Comparison of ENCODE assay signal across 10 mouse cellular contexts in the genomic region with DNA sequence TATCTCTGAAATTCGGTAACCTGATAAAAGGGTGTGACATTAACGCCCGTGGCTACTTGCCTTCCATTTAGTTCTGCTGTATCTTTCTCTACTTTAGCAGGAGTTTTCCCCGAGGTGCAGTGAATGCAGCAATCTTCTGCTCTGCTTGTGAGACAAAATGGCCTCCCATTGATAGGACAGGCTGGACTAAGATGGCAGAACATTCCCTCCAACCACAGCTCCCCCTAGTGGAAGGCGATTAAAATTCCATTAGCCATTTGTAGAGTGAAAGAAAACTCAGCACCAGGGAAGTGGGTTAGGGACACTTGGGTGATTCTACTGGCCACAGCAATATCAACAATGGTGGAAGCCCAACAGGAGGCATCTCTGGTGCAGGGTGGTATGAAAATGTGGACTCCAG. TPM values are rescaled to one million over a fixed set of nuclear protein-coding genes. Genes with fewer than 3 reads are reported as not detected.
A peak's percentile ranks its signal among the peaks of the same experiment; 100 is the strongest.
DNase-seq lines count a peak whose midpoint lies in the region; ATAC-seq and TF ChIP-seq lines count a peak whose summit lies in the region.
"Had no signal": no experiment of that assay in that cellular context is flagged by ENCODE, and none has a peak within 500 bp of the region (broad histone marks: within the 10 kb centered on the region; RNA-seq: fewer than 3 reads in every experiment).

No protein-coding gene starts in this region.

- no peak overlapping the region for H3K4me3 ChIP-seq in cerebellum, adult 2 months (replicated peaks; ENCODE audit: insufficient read depth, low read depth, low read length)
- H3K4me3 ChIP-seq in lung, postnatal 0 days (ENCODE audit: low read depth, low read length), result no peak overlapping the region

- H3K9ac ChIP-seq in lung, postnatal 0 days (replicated peaks; ENCODE audit: low read depth), result no peak overlapping the region

- 0 out of 2 replicates have a peak, but pooled peaks have one; percentile 25 for TF ChIP-seq EP300 in lung, postnatal 0 days (IDR thresholded peaks at IDR 0.05)

- no peaks in the 10 kb centered on the region for H3K9me3 ChIP-seq in lung, postnatal 0 days (ENCODE audit: low read length)
- H3K9me3 ChIP-seq: G1E had no signal

- H3K36me3 ChIP-seq in lung, postnatal 0 days (ENCODE audit: insufficient read depth, low read length), result no peaks in the 10 kb centered on the region
- H3K36me3 ChIP-seq: G1E had no signal

- H3K27me3 ChIP-seq in cerebellum, adult 2 months (ENCODE audit: control insufficient read depth, insufficient read depth, low read length), result no peaks in the 10 kb centered on the region
- H3K27me3 ChIP-seq in Patski, result no peaks in the 10 kb centered on the region
- H3K27me3 ChIP-seq in lung, postnatal 0 days (replicated peaks; ENCODE audit: insufficient read depth, low read length), result no peaks in the 10 kb centered on the region

- TF ChIP-seq POLR2A in cerebellum, adult 2 months (IDR thresholded peaks at IDR 0.05; ENCODE audit: borderline replicate concordance, insufficient read depth, low read length), result no peak

- in situ Hi-C loops in Patski (cut with MboI; ENCODE audit: low pct_unique_long_range_greater_than_20kb), result loop anchor here (5.0 kb wide), 2 partner anchors 35 kb away; partner anchors contain the start of gene Dtx4

- H3K27ac ChIP-seq in cerebellum, adult 2 months (ENCODE audit: insufficient read depth, low read length), result no peak overlapping the region
- no peak overlapping the region for H3K27ac ChIP-seq in lung, postnatal 0 days (ENCODE audit: low read length)

- H3K4me2 ChIP-seq in lung, postnatal 0 days (replicated peaks; ENCODE audit: low read depth, low read length), result no peak overlapping the region

- intact Hi-C loops in left cerebral cortex, postnatal 4 days (cut with DNase I), result no loop called here

- no peaks in the 10 kb centered on the region for H3K4me1 ChIP-seq in cerebellum, adult 2 months (ENCODE audit: control insufficient read depth, insufficient read depth, low read length)
- H3K4me1 ChIP-seq in lung, postnatal 0 days (ENCODE audit: insufficient read depth, low read depth, low read length), result peaks cover 9% of the 10 kb centered on the region; the same call in 1 of the 2 replicates

- CTCF ChIA-PET in Patski (lab: Charles Lee), result interaction anchor here (1.0 to 10.7 kb wide), 5 partner anchors 8 to 125 kb away, joined by 3 to 119 read pairs (median 3); partner anchors contain the start of gene Dtx4

- no peak for DNase-seq in cerebellum, adult 2 months
- DNase-seq in cerebellum, adult 9-11 months, result no peak
- DNase-seq in left cerebral cortex, postnatal 4 days, result peak; percentile 39
- DNase-seq in left cerebral cortex, adult 9 months (ENCODE audit: low spot score in 2 of 2), result no peak
- no peak for DNase-seq in Patski (ENCODE audit: low read depth, low spot score)
- DNase-seq in lung, postnatal 0 days (ENCODE audit: low spot score), result peak; percentile 67
- DNase-seq in urinary bladder, postnatal 4 days (ENCODE audit: low spot score in 2 of 2), result no peak
- no peak for DNase-seq in cerebellum, adult 11 months

- POLR2A ChIA-PET in Patski (lab: Charles Lee), result interaction anchor here (1.8 kb wide), 1 partner anchor 34 kb away, joined by 8 read pairs; the partner anchor contains the start of gene Dtx4

- 69% methylated on average over 5 of the region's 5 CpGs for WGBS in cerebellum, adult 2 months
- WGBS in lung, postnatal 0 days, result 82% methylated on average over 5 of the region's 5 CpGs

- no peak for ATAC-seq in Patski
- ATAC-seq in lung, postnatal 0 days, result no peak

- TF ChIP-seq CTCF in cerebellum, adult 2 months (IDR thresholded peaks at IDR 0.05; ENCODE audit: borderline replicate concordance, insufficient read depth, low read depth, low read length), result peak; percentile 31; the same call in 1 of the 2 replicates
- TF ChIP-seq CTCF in Patski (IDR thresholded peaks at IDR 0.05), result peak; percentile 79
- TF ChIP-seq CTCF in lung, postnatal 0 days (IDR thresholded peaks at IDR 0.05), result peak; percentile 73

RNA-seq across cellular contexts. Expression of gene Mpeg1, which starts 6.9 kb away (rescaled TPM):
- polyA plus RNA-seq in cerebellum, adult 2 months (2012; rRNA removed), result 3.3 and 3.6 TPM in 2 replicates
- total RNA-seq in left cerebral cortex, postnatal 4 days (2021), result 1 to 10 TPM; 3.7 to 5.0 TPM
- 0.19 TPM for polyA plus RNA-seq in Patski (2021)
- 5.5 and 6.3 TPM in 2 replicates for polyA plus RNA-seq in lung, postnatal 0 days (2015; fragmentation: Nextera tagmentation; extraction: Ambion mirVana)
- polyA plus RNA-seq: G1E had no signal

RNA-seq across cellular contexts. Expression of gene Dtx4, which starts 33.8 kb away (rescaled TPM):
- 11.4 and 11.5 TPM in 2 replicates for polyA plus RNA-seq in cerebellum, adult 2 months (2012; rRNA removed)
- total RNA-seq in left cerebral cortex, postnatal 4 days (2021), result 100 to 1,000 TPM; 124 to 146 TPM
- polyA plus RNA-seq in Patski (2021), result 36.4 TPM
- 8.4 and 8.7 TPM in 2 replicates for polyA plus RNA-seq in lung, postnatal 0 days (2015; fragmentation: Nextera tagmentation; extraction: Ambion mirVana)
- polyA plus RNA-seq: G1E had no signal

RNA-seq across cellular contexts. Expression of gene Pfpl, which starts 39.7 kb away (rescaled TPM):
- not detected in 2 replicates for polyA plus RNA-seq in cerebellum, adult 2 months (2012; rRNA removed)
- not detected for total RNA-seq in left cerebral cortex, postnatal 4 days (2021)
- polyA plus RNA-seq in Patski (2021), result not detected
- polyA plus RNA-seq in lung, postnatal 0 days (2015; fragmentation: Nextera tagmentation; extraction: Ambion mirVana), result not detected in 2 replicates
- polyA plus RNA-seq: G1E; heart, embryonic 14.5 days had no signal

RNA-seq across cellular contexts. Expression of gene Olfr1441, which starts 50.2 kb away (rescaled TPM):
- not detected in 2 replicates for polyA plus RNA-seq in cerebellum, adult 2 months (2012; rRNA removed)
- not detected for total RNA-seq in left cerebral cortex, postnatal 4 days (2021)
- polyA plus RNA-seq in Patski (2021), result not detected
- polyA plus RNA-seq in lung, postnatal 0 days (2015; fragmentation: Nextera tagmentation; extraction: Ambion mirVana), result not detected in 2 replicates
- polyA plus RNA-seq: G1E; heart, embryonic 14.5 days had no signal

Comparison
In these comparisons a context has a peak if more than half of its experiments do, and no peak if none do; other contexts are left out.
1. DNase-seq: peak in left cerebral cortex, postnatal 4 days (single experiment) and lung, postnatal 0 days (single experiment); none in cerebellum, adult 2 months (0 of 2), cerebellum, adult 9-11 months (single experiment), left cerebral cortex, adult 9 months (0 of 2), Patski (single experiment), urinary bladder, postnatal 4 days (0 of 2) and cerebellum, adult 11 months (single experiment).
2. Peak in every context shown above with its lines, with median percentiles within 50 percentile points of each other: CTCF ChIP-seq.